Mouse (Mus musculus): ENCODE measurements around the gene Ccdc85c.

The Ccdc85c gene

DNA sequence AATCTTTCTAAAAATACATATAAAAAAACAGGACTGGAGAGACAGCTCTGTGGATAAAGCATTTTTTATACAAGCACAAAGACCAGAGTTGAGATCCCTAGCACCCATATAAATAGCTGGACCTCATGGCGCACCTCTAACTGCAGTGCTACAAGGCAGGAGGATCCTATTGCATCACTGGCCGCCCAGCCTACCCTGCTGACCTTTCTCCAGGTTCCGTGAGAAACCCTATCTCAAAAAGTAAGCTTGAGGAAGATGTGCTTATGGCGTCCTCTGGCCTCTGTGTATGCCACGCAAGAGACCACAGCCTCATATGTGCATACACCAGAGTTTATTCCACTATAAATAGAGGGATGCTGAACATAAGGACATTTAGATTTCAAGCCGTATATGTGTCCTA lies 93.5 kb downstream of the Ccdc85c start:
- in situ Hi-C loops (cut with MboI, MseI): no loop called here

GRCm38 (mm10) chr12:108179321-108180266 lies 95.6 kb downstream of the Ccdc85c start, which contains the start of gene Ccnk:
TSS of gene Ccnk (plus strand) at chr12:108179579.
- in situ Hi-C loops (cut with MboI, MseI): no loop called here

- in situ Hi-C loops (cut with MboI, MseI): no loop called here
Observed at GRCm38 (mm10) chr12:108179246-108179320, 96.1 kb downstream of the Ccdc85c start, which contains the start of gene Setd3. TSS of gene Setd3 (minus strand) at chr12:108179314.

DNA sequence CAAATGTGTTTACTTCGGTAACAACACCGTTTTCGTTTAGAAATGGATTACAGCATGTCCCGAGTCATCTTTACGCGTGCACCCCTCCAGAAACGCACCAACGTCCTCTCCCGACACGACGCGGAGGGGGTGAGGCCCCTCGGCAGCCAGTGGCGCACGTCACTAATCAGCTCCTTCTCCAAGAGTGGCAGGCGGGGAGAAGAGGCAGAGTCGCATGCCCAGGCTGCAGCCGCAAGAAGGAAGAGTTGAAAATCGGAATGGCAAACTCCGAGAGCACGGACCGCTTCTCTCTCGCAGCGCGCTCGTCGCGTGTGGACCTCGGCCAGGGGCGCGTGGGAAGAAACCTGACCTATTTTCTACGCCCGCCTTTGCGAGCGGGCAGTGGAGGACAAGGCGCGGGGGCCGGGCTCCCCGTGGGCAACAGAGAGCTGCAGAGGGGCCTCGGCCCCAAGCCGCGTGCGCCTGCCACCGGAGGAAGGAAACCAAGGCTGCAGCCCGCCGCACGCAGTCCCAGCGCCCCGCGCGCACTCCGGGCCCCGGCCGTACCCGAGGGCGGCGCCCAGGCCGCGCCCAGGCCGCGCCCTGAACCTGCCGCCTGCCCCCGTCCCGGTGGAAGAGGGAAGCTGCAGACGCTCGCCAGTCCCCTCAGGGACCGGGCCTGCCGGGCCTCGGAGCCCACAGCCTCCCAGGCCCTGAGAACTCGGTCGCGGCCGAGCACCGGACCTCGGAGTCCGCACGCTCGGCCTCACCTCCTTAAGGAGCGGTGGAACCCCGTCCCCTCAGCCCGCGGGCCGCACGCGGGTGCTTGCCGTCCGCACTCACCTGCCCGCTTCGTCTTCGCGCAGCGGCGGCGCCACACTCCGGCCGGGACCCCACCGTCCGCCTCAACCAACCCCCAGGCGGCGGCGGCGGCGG lies 96.6 kb downstream of the Ccdc85c start:
- in situ Hi-C loops (cut with MboI, MseI): no loop called here

DNA sequence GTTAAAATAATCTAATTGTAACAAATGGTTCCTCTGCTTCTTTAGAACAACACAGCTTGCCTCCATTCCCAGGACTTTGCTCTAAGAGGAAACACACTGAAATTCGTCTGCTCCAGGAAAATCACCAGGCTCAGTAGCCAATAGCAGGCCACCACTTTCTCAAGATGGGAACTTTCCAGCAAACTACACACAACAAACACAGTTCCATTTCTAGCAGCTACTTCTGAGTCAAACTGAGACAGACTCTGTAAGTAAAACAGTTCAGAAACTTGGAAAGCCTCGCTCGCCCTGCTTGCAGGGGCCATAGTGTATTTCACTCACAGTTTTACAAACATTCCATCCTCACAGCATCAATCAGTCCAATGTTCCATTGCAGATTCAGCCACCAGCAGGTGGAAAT lies 98.9 kb downstream of the Ccdc85c start:
- in situ Hi-C loops (cut with MboI, MseI): no loop called here

DNA sequence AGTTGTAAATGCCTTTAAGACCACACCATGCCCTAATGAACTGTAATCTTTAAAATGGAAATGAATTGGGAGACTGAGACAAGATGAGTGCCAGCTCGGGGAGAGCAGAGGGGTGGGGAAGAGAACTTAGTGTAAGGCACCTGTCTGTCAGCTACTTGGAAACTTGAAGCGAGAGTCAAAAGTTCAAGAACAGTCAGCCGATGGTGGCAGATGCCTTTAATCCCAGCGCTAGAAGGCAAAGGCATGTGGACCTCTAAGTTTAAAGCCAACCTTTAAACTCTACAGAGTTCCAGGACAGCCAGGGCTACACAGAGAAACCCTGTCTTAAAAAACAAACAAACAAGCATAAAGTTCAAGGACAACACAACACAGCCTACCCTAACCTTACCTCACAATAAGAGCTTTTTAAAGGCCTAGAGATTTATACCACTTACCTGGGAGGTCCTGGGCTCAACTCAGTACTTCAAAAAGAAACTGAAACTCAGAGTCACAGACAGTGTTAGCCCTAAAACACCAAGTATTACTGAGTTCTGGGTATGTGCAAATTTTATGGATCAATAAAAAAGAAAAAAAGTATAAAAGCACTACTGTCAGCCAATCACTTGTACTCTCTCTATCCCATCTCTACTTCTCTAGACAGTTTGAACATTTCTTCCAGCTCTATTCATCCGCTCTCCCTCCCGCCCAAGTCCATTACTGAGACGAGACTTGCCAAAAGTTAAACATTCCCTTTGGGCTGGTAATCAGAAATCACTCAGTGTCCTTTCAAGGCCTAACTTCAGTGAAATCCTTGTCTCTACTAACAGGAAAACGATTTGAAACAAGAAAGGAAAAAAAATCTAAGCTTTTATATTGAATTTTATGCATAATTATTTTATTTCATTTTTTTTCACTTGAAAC lies 100.4 kb downstream of the Ccdc85c start:
- in situ Hi-C loops (cut with MboI, MseI): no loop called here

GRCm38 (mm10) chr12:108172639-108173038 lies 102.6 kb downstream of the Ccdc85c start:
- in situ Hi-C loops (cut with MboI, MseI): no loop called here

GRCm38 (mm10) chr12:108171336-108171735 lies 103.9 kb downstream of the Ccdc85c start:
- in situ Hi-C loops (cut with MboI, MseI): no loop called here

DNA sequence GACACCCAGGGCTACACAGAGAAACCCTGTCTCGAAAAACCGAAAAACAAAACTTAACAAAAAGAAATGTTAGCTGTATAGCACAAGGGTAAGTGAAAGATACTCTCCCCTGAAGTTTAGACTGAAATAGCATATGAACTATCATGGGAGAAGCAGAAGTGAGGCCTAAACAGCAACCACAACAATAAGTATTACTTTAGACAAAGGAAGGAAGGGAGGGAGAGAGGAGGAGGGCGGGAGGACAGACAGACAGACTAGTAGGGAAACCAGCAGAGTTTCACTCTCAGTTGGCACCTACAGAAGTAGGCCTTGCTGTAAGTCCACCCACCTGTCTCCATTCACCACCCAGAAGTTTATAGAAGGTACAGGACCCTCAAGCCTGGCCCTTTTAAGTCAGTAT lies 104.8 kb downstream of the Ccdc85c start:
- in situ Hi-C loops (cut with MboI, MseI): no loop called here

- in situ Hi-C loops (cut with MboI, MseI): no loop called here
Observed at GRCm38 (mm10) chr12:108168909-108169308, 106.3 kb downstream of the Ccdc85c start.

DNA sequence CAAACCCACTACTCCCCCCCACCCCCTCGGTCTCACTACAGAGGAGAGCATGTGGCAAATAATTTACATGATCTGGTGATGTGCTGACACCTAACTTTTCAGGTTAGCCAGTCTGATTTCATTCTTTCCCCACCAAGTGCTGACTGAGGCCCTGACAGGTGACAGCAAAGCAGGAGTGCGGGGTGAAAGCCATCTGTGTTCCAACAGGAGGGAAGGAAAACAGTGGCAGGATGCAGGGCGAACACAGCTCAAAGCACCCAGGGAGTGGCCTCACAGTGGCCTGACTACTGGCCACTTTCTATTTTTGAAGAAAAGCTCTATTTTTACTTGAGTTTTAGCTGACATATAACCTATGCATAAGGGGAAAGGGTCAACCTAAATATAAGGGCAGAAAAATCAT lies 111.5 kb downstream of the Ccdc85c start:
- in situ Hi-C loops (cut with MboI, MseI): no loop called here

DNA sequence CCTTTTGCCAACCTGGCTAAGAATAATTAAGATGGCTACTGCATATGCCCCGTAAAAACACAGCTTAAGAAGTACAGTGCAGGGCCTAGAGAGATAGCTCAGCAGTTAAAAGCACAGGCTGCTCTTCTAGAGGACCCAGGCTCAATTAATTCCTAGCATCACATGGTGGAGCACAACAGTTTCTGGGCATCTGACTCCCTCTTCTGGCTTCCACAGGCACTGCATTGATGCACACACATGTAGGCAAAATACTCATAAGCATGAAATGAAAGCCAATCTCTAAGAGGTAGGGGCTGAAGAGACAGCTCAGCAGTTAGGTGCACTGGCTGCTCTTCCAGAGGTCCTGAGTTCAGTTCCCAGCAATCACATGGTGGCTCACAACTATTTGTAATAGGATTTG lies 113.2 kb downstream of the Ccdc85c start:
- in situ Hi-C loops (cut with MboI, MseI): no loop called here

DNA sequence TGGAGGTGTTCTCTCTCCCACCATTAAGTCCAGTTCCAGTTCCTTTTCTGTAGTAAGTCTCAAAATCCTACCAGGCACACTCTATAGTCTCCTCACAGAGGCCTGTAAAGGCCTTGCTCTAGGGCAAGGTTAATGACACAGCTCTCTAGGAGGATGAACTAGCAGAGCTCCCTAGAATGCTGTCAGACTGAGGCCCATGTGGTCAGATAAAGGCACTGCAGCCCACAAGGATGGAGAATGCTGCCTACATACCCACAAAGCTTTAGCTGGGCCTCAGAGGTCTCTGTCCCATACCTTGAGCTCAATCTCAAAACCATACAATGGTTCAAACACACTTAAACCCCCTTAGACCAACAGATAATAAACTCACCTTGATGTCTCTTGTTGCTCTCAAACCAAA lies 115.4 kb downstream of the Ccdc85c start:
- in situ Hi-C loops (cut with MboI, MseI): no loop called here
